Mouse (Mus musculus) small intestine, adult 2 months (tissue): ENCODE measurements around the gene Btrc. TPM values are rescaled to one million over a fixed set of nuclear protein-coding genes. Genes with fewer than 3 reads are reported as not detected.
"Not testable (repeated sequence)": the region's sequence is repeated elsewhere in the genome, so short reads cannot be mapped to it uniquely, and the experiment has no call there.

ENCODE experiments used
- H3K27ac ChIP-seq: fragments of 200-500 bp; 2 replicates; pipeline ENCODE4 v1.5.1; 2012; ENCODE audit warnings: low read depth, low read length, control low read depth, inconsistent platforms; ENCODE audit not compliant: insufficient read depth
- H3K27me3 ChIP-seq: fragments of 200-500 bp; 2 replicates; pipeline ENCODE4 v1.6.1; 2012; ENCODE audit warnings: mild to moderate bottlenecking, moderate library complexity, low read length, inconsistent platforms; ENCODE audit not compliant: control insufficient read depth, insufficient read depth
- H3K36me3 ChIP-seq: fragments of 200-500 bp; 2 replicates; pipeline ENCODE4 v1.6.1; 2012; ENCODE audit warnings: mild to moderate bottlenecking, low read length, control low read depth, inconsistent platforms; ENCODE audit not compliant: control insufficient read depth, insufficient read depth
- H3K4me1 ChIP-seq: fragments of 200-500 bp; 2 replicates; pipeline ENCODE4 v1.6.1; 2012; ENCODE audit warnings: low read length, inconsistent platforms, mixed read lengths; ENCODE audit not compliant: control insufficient read depth, insufficient read depth, insufficient read length
- H3K4me3 ChIP-seq: fragments of 200-500 bp; 2 replicates; pipeline ENCODE4 v1.5.1; 2012; ENCODE audit warnings: low read depth, mild to moderate bottlenecking, control low read depth, inconsistent platforms, low read length, moderate library complexity
- CTCF ChIP-seq: fragments of 200-500 bp; IDR thresholded peaks from 2 replicates; pipeline ENCODE4 v1.5.1; 2012; ENCODE audit warnings: low read depth, mild to moderate bottlenecking, control low read depth, inconsistent platforms, low read length, moderate library complexity, mixed read lengths; ENCODE audit not compliant: insufficient replicate concordance, insufficient read length; ENCODE audit errors: extremely low read depth
- POLR2A ChIP-seq: fragments of 200-500 bp; IDR thresholded peaks from 2 replicates; pipeline ENCODE4 v1.6.1; 2012; ENCODE audit warnings: low read depth, mild to moderate bottlenecking, control low read depth, inconsistent platforms, low read length, moderate library complexity
- WGBS: fragments of 180-500 bp; shearing (Covaris S2); methylation state at CpG from one replicate; pipeline ENCODE4 v1.1.7; 2018; 5-methylcytosine and 5-hydroxymethylcytosine counted together
- polyA plus RNA-seq: library from polyadenylated mRNA; depleted of rRNA; stranded (reverse); fragments of >200 nt; gene quantifications from 2 replicates; pipeline ENCODE4 v1.2.3, GENCODE M21; 2012

Gene Btrc
- polyA plus RNA-seq, 1 experiment, result 4.2 TPM

DNA sequence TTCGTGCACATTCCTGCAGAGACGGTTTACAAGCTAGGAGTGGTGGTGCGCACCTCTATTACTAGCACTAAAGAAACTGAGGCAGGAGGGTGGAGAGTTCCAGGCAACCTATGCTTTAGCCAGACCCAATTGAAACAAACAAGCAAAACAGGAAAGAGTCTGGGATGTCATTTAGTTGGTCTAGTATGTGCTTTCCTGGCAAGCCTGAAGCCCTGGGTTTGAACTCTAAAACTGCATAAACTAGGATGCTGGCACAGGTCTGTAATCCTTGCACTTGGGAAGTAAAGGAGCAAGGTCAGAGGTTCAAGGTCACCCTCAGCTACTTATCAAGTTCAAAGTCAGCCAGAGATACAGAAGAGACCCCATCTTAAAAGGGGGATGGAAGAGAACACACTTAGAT is 178.5 kb downstream of the Btrc start:
- H3K4me3 ChIP-seq, result peak overlapping the region; percentile 35; the same call in 1 of the 2 replicates
- no peaks in the 10 kb centered on the region for H3K36me3 ChIP-seq
- H3K4me1 ChIP-seq, result peaks cover 8% of the 10 kb centered on the region
- 25% methylated on average over 3 of the region's 3 CpGs for WGBS
- TF ChIP-seq CTCF (no peak), POLR2A (no peak)
- no peak overlapping the region for H3K27ac ChIP-seq
- peaks cover 27% of the 10 kb centered on the region for H3K27me3 ChIP-seq

- peak overlapping the region; percentile 57 for H3K4me3 ChIP-seq
- no peak overlapping the region for H3K27ac ChIP-seq
- WGBS, result 1% methylated on average over 26 of the region's 26 CpGs
- peaks cover 8% of the 10 kb centered on the region for H3K4me1 ChIP-seq
- H3K36me3 ChIP-seq, result no peaks in the 10 kb centered on the region
- peaks cover 27% of the 10 kb centered on the region for H3K27me3 ChIP-seq
- TF ChIP-seq POLR2A (no peak), CTCF (no peak)
Observed at GRCm38 (mm10) chr19:45544152-45544924, 180.8 kb downstream of the Btrc start.

DNA sequence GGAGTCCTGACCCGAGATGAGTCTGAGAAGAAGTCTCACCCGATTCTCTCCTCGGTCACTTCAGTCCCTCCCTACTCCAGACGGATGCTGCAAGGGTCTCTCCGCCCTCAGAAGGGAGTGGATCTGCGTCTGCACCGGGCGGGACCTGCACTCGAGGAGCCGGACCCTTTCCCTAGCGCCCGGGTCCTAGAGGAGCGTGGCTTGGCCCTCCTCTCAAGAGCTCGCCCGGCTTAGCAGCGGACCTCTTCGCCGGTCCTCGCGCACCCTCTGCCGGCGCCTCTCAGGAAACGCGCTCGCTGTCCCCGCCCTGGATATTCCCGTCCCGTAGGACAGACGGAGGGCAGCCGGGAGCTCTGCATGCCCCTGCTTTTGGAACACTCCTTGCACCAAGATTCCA is 181.4 kb downstream of the Btrc start:
- peak overlapping the region; percentile 57 for H3K4me3 ChIP-seq
- no peaks in the 10 kb centered on the region for H3K36me3 ChIP-seq
- peaks cover 27% of the 10 kb centered on the region for H3K27me3 ChIP-seq
- WGBS, result 1% methylated on average over 30 of the region's 30 CpGs
- H3K4me1 ChIP-seq, result peaks cover 8% of the 10 kb centered on the region
- TF ChIP-seq POLR2A (peak; percentile 19; the same call in 1 of the 2 replicates), CTCF (peak; percentile 72)
- no peak overlapping the region for H3K27ac ChIP-seq

DNA sequence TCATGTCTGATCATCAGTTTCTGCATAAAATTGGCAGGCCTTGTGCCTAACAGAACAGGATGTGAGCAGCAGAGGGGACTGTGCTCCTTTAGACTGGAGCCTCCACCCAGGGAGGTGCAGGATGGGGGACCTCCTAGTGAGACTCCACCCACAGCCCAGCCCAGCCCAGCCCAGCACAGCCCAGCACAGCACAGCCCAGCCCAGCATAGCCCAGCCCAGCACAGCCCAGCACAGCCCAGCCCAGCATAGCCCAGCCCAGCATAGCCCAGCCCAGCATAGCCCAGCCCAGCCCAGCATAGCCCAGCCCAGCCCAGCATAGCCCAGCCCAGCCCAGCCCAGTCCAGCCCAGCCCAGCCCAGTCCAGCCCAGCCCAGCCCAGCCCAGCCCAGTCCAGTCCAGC is 184.7 kb downstream of the Btrc start:
- not testable (repeated sequence) for H3K36me3 ChIP-seq, H3K4me1 ChIP-seq, H3K27me3 ChIP-seq, H3K4me3 ChIP-seq, H3K27ac ChIP-seq

DNA sequence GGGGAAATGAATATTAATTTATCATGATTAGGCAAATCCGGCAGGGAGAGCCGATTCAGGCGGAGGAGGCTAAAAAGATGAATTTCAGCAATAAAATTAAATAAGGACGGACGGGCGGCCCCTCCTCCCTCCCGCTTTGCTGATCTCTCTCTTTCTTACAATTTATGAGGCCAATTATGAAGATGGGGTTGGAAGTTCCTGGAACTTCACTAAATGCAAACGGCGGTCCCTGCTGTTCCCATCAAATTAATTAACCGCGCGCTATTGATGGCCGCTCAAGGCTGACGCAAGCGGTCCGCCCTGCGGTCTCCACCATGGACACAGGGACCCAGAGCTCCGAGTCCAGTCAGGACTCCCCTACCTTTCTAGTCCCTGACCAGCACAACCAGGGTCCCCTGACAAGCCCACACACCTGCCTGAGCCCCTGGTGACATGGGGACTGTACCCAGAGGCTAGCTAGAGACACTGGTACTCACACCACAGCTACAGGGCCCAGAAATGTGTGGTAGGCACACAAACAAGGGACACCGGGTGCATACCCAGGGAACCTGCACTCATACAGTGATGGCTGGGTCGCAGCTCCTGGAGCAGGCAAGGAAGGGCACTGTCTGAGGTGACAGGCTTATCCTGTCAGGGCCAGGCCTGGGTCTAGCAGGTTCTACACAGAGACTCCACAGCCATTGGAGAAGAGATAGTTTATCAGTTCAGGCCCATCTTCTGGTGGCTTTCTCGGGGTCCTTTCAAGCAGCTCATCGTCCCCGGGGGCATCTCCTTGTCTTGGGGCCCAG is 185.8 kb downstream of the Btrc start:
- H3K4me1 ChIP-seq, result peaks cover 5% of the 10 kb centered on the region
- H3K27me3 ChIP-seq, result no peaks in the 10 kb centered on the region
- 84% methylated on average over 23 of the region's 23 CpGs for whole genome bisulfite sequencing
- TF ChIP-seq POLR2A, result no peak
- no peak for TF ChIP-seq CTCF
- no peak overlapping the region for H3K27ac ChIP-seq
- H3K36me3 ChIP-seq, result peaks cover 4% of the 10 kb centered on the region; the same call in 1 of the 2 replicates
- H3K4me3 ChIP-seq, result no peak overlapping the region

DNA sequence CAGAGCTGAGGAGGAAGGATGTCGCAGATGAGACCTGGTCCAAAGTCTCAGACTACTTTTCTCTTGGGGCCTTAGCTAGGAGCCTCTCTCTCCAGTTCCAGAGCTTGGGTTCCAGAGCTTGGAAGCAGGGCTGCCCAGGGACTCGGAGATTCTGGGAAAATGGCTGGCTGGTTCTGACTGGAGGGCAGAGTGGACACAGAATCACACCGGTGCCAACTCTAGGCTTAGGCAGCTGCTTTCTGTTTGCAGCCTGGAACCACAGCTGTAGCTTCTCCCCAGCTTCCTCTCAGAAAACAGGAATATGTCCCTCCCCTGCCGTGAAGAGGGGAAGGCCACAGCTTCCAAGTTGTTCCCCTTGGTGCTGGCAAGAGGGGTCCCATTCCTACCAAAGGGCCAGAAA is 186.4 kb downstream of the Btrc start:
- Histone ChIP-seq H3K36me3 (peaks cover 9% of the 10 kb centered on the region; the same call in 1 of the 2 replicates), H3K4me3 (no peak overlapping the region), H3K27me3 (no peaks in the 10 kb centered on the region), H3K27ac (no peak overlapping the region), H3K4me1 (no peaks in the 10 kb centered on the region; the same call in 1 of the 2 replicates)
- 66% methylated on average over 4 of the region's 4 CpGs for WGBS
- TF ChIP-seq POLR2A, result no peak
- TF ChIP-seq CTCF, result no peak

DNA sequence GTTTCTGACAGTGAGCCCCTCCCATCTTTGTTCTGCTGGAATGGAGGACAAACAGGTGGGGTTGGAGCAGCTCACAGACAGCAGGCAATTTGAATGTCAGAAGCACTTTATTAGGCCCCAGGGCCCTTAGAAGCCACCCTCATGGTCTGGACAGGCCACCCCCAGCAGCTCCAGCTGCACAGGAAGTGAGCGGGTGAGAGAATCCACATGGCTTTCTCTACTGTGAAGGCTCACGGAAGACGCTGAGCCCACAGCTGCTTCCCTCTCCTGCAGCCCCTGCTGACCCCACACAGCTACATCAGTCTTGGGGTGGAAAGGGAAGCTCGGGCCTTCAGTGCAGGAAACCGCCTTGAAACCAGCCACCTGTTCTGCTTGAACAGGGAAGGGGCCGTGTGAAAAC is 188.7 kb downstream of the Btrc start:
- Histone ChIP-seq H3K4me3 (no peak overlapping the region), H3K27ac (no peak overlapping the region), H3K36me3 (peaks cover 9% of the 10 kb centered on the region; the same call in 1 of the 2 replicates), H3K4me1 (no peaks in the 10 kb centered on the region), H3K27me3 (no peaks in the 10 kb centered on the region)
- 81% methylated on average over 6 of the region's 6 CpGs for whole genome bisulfite sequencing
- TF ChIP-seq CTCF (no peak), POLR2A (no peak)
